Mouse (Mus musculus) kidney, postnatal 10 days (tissue): Measurements from ENCODE around the gene Pex16.

Source experiments
- DNase-seq: peaks from one replicate; pipeline ENCODE4 v3.0.0; 2021; ENCODE audit warnings: mixed read lengths

Gene Pex16

DNA sequence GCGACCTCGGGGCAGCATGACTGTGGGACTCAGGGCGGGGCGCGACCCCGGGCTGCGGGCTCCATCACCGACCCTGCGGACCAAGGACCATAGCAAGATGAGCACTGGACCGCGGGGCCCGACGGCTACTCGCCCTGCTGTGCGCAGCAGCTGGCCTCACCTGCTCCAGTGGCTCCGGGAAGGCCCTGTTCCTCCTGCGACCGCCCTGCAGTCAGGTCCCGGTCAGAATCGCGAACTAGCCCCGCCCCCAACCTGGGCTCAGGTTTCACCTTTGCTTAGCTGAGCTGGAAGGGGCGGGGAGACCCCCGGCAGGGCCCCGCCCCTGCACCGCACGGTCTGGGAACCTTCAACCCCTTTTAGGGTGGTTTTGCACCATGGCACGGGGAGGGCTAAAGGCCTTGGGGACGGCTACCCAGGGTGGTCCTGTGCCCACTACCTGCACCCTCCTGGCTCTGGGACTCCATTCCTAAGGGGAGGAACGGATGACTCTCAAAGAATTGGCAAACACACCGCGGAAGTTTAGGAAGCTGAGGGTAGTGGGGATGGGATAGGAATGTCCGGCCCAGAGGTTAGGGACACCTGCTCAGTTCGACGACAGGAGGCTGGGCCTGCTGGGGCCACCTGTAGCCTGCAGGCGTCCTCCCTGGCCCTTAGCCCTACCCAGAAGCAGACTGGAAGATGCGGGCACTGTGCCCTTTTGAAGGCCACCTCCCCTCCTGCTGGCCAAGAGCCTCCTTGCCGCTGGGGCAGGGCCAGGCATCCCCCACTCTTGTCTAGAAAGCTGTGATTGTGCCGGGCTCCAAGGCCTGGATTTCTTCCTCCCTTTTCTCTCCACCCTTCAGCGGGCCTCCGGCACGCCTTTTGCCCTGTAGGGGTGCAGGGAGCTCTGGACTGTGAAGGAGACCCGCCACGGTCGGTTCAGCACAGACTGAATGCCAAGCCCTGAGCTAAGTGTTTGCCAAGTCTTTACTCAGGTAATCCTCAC is 3.4 kb upstream of the Pex16 start:
- peak; percentile 95 for DNase-seq

GRCm38 (mm10) chr2:92371971-92372690 is 2.3 kb upstream of the Pex16 start:
- DNase-seq, result peak; percentile 49

DNA sequence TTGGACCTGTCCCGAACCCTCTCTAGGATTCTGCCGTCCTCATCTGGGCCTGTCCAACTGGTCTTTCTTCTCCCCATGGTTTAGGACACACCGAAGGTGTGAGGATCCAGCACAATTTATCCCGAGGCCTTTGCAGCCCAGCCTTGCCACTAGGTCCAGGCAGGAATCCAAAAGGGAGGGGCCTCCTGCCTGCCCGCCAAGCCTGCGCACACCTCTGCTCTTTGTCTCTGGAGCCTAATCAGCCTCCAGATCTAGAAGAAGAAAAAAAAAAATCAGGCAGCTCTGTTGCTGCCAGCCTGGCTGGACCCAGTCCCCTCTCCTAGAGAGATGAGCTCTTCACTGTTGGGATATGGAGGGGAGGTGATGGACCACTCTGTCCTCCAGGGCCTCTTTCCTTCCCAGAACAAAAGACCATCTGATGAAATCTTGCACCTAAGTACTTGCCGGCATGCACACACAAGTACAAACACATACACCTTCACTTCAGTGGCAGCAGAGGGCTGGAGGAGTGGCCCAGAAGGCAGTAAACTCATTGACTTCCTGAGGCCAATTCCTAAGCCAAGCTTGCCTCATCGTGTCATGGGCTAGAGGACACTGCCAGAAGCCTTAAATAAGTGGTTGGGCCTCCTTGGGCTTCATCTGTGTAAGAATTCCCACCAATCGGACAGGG is 1.6 kb upstream of the Pex16 start:
- peak; percentile 81 for DNase-seq

DNA sequence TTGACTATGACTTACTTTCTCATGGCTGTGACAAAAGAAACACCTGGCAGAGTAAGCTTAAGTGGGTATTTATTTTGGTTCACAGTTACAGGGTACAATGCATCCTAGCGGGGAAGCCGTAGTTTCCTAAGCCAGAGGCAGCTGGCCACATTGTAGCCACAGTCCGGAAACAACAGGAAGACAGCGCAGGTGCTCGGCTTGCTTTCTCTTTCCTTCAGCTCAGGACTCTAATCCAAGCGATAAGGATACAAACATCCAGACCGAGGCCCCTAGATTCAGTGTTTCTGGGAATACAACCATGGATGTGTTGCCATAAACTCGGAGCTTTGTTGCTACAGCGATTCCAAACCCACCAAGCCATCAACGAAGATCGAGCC is 1.1 kb upstream of the Pex16 start:
- DNase-seq, result no peak

GRCm38 (mm10) chr2:92375099-92375623 is 685 bp downstream of the Pex16 start:
- peak; percentile 96 for DNase-seq

DNA sequence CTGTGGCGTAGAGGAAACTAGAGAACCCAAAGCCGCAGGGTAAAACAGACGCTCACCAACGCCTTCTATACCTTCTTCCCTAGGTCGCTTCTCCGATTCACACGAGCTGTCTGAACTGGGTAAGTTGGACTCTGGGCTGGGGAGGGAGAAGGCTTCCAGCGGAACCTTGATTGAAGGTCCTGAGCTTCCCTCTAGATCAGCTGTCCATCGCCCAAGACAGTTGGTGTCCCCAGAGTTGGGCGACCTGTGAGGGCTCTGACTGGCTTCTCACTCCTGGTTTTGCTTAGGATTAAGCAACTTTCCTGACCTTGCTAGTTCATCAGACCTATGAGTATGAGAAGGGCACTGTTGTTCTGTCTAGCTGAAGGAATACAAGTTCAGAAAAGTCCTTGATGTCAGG is 1.3 kb downstream of the Pex16 start:
- DNase-seq, result no peak

DNA sequence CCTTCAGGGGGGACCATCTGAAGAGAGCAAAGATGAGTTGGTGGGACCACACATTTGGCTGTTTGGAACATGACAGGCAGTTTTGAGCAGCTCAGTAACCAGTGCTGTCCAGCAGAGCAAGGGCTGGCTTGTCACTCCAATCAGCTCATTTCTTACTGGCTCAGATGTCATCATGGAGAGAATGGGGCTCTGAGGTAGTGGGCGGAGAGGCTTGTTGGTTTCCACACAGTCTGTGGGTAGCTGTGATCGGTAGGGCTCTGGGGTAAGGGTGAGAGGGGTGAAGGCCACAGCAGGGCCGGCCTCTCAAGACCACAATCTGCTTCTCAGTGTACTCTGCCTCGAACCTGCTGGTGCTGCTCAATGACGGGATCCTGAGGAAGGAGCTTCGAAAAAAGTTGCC is 1.8 kb downstream of the Pex16 start:
- no peak for DNase-seq

DNA sequence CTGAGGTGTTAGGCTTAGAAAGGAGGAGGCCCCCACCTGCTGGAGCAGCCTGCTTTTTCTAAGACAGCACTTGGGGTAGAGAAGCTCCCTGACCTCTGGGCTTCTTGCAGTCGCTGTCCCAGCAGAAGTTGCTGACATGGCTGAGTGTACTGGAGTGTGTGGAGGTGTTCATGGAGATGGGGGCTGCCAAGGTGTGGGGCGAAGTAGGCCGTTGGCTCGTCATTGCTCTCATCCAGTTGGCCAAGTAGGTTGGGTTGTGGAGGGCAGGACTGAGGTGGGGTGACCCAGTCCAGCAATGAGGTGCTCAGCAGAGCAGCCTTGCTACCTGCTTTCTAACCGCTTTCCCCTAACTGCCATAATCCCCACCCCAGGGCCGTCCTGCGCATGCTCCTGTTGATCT is 2.8 kb downstream of the Pex16 start:
- no peak for DNase-seq

DNA sequence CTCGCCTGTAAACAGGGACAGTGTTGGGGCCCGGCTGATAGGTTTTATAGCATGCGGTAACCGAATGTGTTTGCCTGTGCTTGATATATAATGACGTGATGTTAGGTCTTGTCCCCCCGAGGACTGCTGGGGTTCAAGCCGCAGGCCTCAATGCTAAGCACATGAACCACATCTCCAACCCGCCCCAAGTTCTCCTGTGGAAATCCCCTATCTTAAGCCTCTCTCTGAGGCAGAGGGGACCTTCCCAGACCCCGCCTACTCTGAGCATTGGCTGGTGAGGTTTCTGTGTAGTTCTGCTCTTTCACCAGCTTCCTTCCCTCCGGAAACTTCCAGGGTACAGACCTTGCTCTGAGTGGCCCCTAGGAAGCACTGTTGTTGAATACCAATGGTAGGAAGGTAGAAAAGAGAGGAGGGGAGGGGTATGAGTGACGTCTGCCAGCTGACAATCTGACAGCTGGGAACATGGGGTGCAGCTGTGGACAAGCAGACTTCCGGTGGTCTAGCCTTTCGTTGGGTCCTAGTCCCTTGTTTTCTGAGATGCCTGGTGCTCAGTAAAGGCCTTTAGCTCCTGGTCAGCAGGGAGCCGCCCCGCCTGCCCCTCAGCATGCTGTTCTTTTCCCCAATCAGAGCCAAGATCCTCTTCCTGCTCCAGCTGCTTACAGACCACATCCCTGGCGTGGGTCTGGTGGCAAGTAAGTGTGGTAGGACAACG is 5.5 kb downstream of the Pex16 start:
- peak; percentile 53 for DNase-seq

DNA sequence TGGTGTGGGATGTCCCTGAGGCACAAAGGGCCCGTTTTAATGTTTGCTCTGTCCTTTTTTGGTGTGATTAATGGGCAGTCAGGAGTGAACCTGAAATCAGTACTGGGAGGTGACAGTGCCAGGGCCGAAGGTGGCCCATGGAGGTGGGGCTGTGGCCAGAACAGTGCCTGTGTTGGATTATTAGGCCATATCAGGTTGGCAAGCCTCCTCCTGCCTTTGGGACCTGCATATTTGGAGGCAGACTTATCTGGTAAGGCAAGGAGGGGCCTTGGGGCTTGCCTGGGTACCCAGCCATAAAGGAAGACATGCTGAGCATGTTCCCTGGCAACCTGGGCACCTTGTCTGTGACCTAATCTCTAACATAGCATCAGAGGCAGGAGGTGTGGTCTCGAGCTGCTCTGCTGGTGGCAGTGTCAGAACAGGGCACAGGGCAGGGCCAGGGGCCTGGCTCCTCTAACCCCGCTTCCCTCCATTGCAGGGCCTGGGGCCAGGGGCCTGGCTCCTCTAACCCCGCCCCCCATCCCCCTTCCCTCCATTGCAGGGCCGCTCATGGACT is 6.1 kb downstream of the Pex16 start:
- no peak for DNase-seq

- peak; percentile 59 for DNase-seq
Measured at GRCm38 (mm10) chr2:92381161-92381560, 6.7 kb downstream of the Pex16 start.

DNA sequence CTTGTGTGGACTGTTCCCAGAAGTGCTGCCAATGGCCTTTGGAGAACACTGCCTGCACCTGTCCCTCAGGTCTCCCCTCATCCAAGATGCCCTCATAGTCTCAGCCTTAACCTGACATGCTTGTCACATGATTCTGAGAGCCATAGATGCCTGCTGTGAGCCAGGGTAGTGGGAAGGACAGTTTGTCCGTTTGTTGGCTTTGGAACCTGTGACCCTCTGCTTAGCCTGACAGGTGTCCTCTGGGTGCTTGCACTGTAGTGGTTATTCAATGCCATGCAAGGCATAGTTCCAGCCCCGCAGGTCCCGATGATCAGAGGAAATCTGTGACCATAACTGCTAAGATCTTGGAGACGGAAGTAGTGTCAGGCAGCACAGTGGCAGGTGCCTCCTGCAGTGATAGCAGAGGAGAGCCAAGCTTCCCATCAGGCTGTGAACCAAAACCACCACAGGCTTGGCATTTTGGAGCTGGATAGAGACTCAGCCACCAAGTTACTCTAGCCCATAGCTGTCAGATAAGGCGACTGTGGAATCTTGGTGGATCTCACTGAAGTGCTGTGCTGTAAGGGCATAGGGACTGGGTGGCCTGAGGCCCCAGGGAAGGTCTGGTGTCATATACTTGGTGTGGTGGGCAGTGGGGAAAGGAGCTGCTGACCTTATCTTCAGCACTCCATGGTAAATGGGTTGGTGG is 7.6 kb downstream of the Pex16 start, which contains the start of gene 1700029I15Rik:
1700029I15Rik (plus strand) TSS at position 638 of the 688 bp plus-strand sequence.
- DNase-seq, result no peak

- DNase-seq, result no peak
Measured at GRCm38 (mm10) chr2:92382759-92383158, 8.3 kb downstream of the Pex16 start.

GRCm38 (mm10) chr2:92384101-92384500 is 9.6 kb downstream of the Pex16 start:
- no peak for DNase-seq

DNA sequence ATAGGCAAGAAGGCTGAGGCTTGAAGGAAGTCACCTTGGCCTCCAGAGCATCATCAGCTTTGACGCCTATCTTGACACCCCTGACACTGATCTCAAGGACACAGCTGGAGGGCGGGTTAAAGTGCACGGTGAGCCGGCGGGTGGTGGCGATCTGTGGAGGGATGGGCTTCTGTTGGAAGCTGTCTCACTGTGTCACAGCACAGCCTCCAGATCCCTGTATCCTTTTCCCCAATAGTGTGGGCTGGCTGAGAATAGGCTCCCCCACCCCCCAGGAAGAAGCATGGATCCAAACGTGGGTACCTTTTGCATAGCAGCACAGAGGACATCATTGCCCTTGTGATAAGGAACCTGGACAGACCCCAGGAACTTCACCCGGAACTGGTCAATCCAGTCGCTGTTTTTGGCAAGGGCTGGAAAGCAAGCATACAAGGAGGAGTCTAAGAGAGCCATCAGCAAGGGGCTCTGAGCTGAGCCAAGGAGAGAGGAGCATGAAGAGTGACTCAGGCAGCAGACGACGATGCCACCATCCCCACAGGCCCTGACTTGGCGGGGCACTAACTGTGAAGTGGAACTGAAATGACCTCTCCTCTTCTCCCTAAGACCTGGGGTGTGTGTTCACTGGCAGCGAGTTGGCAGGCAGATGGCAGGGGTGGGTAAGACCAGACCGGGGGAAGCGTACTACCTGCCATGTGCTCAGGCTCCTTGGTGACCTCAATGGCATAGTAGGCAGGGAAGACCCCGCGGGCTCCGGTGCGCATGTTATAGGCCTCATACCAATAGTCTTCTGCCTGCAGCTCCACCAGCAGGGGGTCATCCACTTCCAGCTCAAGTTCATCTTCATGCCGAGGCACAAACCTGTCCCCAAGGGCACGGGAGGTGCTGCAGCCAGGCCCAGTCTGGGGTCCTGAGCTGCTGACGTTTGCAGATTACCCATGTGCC is 10.9 kb downstream of the Pex16 start:
- DNase-seq, result no peak

DNA sequence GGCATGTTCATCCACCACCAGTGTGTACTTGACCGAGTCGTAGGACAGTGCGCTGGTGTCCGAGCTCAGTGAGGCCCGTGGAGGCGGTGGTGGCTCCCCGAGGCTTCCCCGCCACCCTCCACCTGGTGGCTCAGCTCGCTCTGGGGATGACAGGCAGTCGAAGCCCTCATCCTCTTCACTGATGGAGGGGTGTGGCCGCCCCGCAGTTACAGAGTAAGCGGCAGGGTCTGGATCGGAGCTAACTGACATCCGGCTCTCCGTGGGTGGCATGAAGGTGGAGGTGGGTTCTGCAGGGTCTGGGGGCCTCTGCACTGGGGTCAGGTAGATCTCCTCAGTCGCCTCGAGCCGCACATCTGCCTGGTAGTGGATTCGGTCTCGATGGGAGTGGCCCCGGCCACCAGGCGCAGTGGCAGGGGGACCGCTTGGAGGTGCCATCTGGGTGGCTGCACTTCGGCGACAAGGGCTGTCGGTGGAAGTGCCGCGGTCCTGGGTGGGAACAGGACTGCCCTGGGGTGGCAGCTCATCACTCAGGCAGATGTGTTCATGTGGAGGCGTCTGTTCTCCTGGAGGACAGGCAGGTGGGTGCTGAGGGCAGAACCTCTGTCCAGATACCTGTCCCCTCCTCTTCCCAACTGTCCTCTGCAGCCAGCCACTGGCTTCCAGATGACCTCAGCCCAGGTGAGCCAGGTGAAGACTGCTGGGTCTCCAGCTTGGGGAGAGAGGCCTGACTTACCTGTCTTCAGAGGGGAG is 12.5 kb downstream of the Pex16 start:
- no peak for DNase-seq

- DNase-seq, result no peak
Measured at GRCm38 (mm10) chr2:92387646-92388045, 13.2 kb downstream of the Pex16 start.

DNA sequence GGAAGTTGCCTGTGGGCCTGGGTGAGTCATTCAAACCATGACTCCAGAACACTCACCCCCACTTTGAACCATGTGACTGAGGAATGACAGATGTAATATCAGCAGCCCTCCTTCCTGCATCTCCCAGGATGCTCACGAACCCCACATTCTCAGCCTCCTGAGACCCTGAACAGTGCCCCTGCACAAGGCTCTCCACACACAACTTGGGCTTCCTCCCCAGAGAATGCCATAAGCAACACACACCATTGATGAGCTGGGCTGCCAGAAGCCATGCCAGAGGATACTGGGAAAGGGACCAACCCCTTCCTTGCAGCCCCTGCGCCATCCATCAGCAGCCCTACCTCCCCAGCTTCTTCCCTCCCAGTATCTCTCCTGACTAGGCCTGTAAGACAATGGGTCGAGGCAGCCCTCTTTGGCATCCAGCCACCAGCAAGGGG is 13.6 kb downstream of the Pex16 start:
- no peak for DNase-seq

GRCm38 (mm10) chr2:92388891-92389641 is 14.6 kb downstream of the Pex16 start:
- peak; percentile 93 for DNase-seq
